Mouse (Mus musculus): ENCODE results near the gene Stfa2l1. TPM values are rescaled to one million over a fixed set of nuclear protein-coding genes. Genes with fewer than 3 reads are reported as not detected.

Gene Stfa2l1
- not detected for polyA plus RNA-seq (2014; fragmentation: Illumina TruSeq; extraction: RNeasy Lipid Tissue Mini Kit (QIAGEN cat#74804); ENCODE audit: low read depth, low replicate concordance)

GRCm38 (mm10) chr16:36156402-36156975, at the start of gene Stfa2l1:
Gene Stfa2l1 (plus strand): TSS chr16:36156811.

GRCm38 (mm10) chr16:36131141-36131540, 25.5 kb upstream of the Stfa2l1 start, which contains the start of gene Csta1:
Gene Csta1 (minus strand): TSS chr16:36131241.

GRCm38 (mm10) chr16:36183912-36184311, 27.3 kb downstream of the Stfa2l1 start, which contains the start of gene Gm5483:
Gene Gm5483 (plus strand): TSS chr16:36184212.

GRCm38 (mm10) chr16:36209967-36210453, 53.4 kb downstream of the Stfa2l1 start, which contains the start of gene Gm5416:
Gene Gm5416 (plus strand): TSS chr16:36210403.

Other genes with a start within 250 kb of the Stfa2l1 start
- gene Parp9, start 218.3 kb upstream of the Stfa2l1 start, polyA plus RNA-seq (2014; fragmentation: Illumina TruSeq; extraction: RNeasy Lipid Tissue Mini Kit (QIAGEN cat#74804); ENCODE audit: low read depth, low replicate concordance) = 17.0 TPM
- 9.0 TPM for gene Dtx3l, start 217.7 kb upstream of the Stfa2l1 start, polyA plus RNA-seq (2014; fragmentation: Illumina TruSeq; extraction: RNeasy Lipid Tissue Mini Kit (QIAGEN cat#74804); ENCODE audit: low read depth, low replicate concordance)
- gene Kpna1, start 178.1 kb upstream of the Stfa2l1 start, polyA plus RNA-seq (2014; fragmentation: Illumina TruSeq; extraction: RNeasy Lipid Tissue Mini Kit (QIAGEN cat#74804); ENCODE audit: low read depth, low replicate concordance) = 63.8 TPM
- 5.3 TPM for gene Wdr5b, start 115.6 kb upstream of the Stfa2l1 start, polyA plus RNA-seq (2014; fragmentation: Illumina TruSeq; extraction: RNeasy Lipid Tissue Mini Kit (QIAGEN cat#74804); ENCODE audit: low read depth, low replicate concordance)
- gene Fam162a, start 85.2 kb upstream of the Stfa2l1 start, polyA plus RNA-seq (2014; fragmentation: Illumina TruSeq; extraction: RNeasy Lipid Tissue Mini Kit (QIAGEN cat#74804); ENCODE audit: low read depth, low replicate concordance) = 263 TPM
- 34.3 TPM for gene Ccdc58, start 85.1 kb upstream of the Stfa2l1 start, polyA plus RNA-seq (2014; fragmentation: Illumina TruSeq; extraction: RNeasy Lipid Tissue Mini Kit (QIAGEN cat#74804); ENCODE audit: low read depth, low replicate concordance)
- gene Csta1, start 25.6 kb upstream of the Stfa2l1 start, polyA plus RNA-seq (2014; fragmentation: Illumina TruSeq; extraction: RNeasy Lipid Tissue Mini Kit (QIAGEN cat#74804); ENCODE audit: low read depth, low replicate concordance) = not detected
- not detected for gene Gm5483, start 27.4 kb downstream of the Stfa2l1 start, polyA plus RNA-seq (2014; fragmentation: Illumina TruSeq; extraction: RNeasy Lipid Tissue Mini Kit (QIAGEN cat#74804); ENCODE audit: low read depth, low replicate concordance)
- not detected for gene Gm5416, start 53.6 kb downstream of the Stfa2l1 start, polyA plus RNA-seq (2014; fragmentation: Illumina TruSeq; extraction: RNeasy Lipid Tissue Mini Kit (QIAGEN cat#74804); ENCODE audit: low read depth, low replicate concordance)
- not detected for gene 2010005H15Rik, start 64.7 kb downstream of the Stfa2l1 start, polyA plus RNA-seq (2014; fragmentation: Illumina TruSeq; extraction: RNeasy Lipid Tissue Mini Kit (QIAGEN cat#74804); ENCODE audit: low read depth, low replicate concordance)
- gene Stfa1, start 120.1 kb downstream of the Stfa2l1 start, polyA plus RNA-seq (2014; fragmentation: Illumina TruSeq; extraction: RNeasy Lipid Tissue Mini Kit (QIAGEN cat#74804); ENCODE audit: low read depth, low replicate concordance) = not detected
- gene BC117090, start 177.5 kb downstream of the Stfa2l1 start, polyA plus RNA-seq (2014; fragmentation: Illumina TruSeq; extraction: RNeasy Lipid Tissue Mini Kit (QIAGEN cat#74804); ENCODE audit: low read depth, low replicate concordance) = not detected
- gene BC100530, start 210.9 kb downstream of the Stfa2l1 start, polyA plus RNA-seq (2014; fragmentation: Illumina TruSeq; extraction: RNeasy Lipid Tissue Mini Kit (QIAGEN cat#74804); ENCODE audit: low read depth, low replicate concordance) = not detected